Mouse (Mus musculus): ENCODE measurements at regions not wholly inside any gene's neighbourhood (a gene's known extent, or its start where the extent isn't known, plus 50 kb on each side); places are given as distances from the start of the nearest gene placed in this dataset.

- DNase-seq: no peak
Observed at GRCm38 (mm10) chr14:98937933-98938332, 56.2 kb downstream of the Rpl36a-ps1 start.

GRCm38 (mm10) chr14:98937373-98937772 lies 56.7 kb downstream of the Rpl36a-ps1 start:
- no peak for DNase-seq

GRCm38 (mm10) chr14:98933371-98933916 lies 60.7 kb downstream of the Rpl36a-ps1 start:
- no peak for DNase-seq

- no peak for DNase-seq
Observed at GRCm38 (mm10) chr14:98929276-98929675, 64.8 kb downstream of the Rpl36a-ps1 start.

- DNase-seq: no peak
Observed at GRCm38 (mm10) chr14:98908234-98908633, 85.9 kb downstream of the Rpl36a-ps1 start.

GRCm38 (mm10) chr14:98898876-98899275 lies 95.2 kb downstream of the Rpl36a-ps1 start:
- no peak for DNase-seq

- no peak for DNase-seq
Observed at GRCm38 (mm10) chr14:98897390-98897789, 96.7 kb downstream of the Rpl36a-ps1 start.

GRCm38 (mm10) chr14:98895933-98896332 lies 98.2 kb downstream of the Rpl36a-ps1 start:
- no peak for DNase-seq

- DNase-seq: no peak
Observed at GRCm38 (mm10) chr14:98892670-98893069, 101.4 kb downstream of the Rpl36a-ps1 start.

- no peak for DNase-seq
Observed at GRCm38 (mm10) chr14:98891252-98891947, 102.7 kb downstream of the Rpl36a-ps1 start.

- no peak for DNase-seq
Observed at GRCm38 (mm10) chr14:98887588-98887987, 106.5 kb downstream of the Rpl36a-ps1 start.

GRCm38 (mm10) chr14:98886982-98887381 lies 107.1 kb downstream of the Rpl36a-ps1 start:
- no peak for DNase-seq

GRCm38 (mm10) chr14:98882586-98882985 lies 111.5 kb downstream of the Rpl36a-ps1 start:
- DNase-seq: no peak

- no peak for DNase-seq
Observed at GRCm38 (mm10) chr14:98877956-98878355, 116.2 kb downstream of the Rpl36a-ps1 start.

- DNase-seq: no peak
Observed at GRCm38 (mm10) chr14:98873446-98873845, 120.7 kb downstream of the Rpl36a-ps1 start.

GRCm38 (mm10) chr14:98869888-98870287 lies 124.2 kb downstream of the Rpl36a-ps1 start:
- no peak for DNase-seq

GRCm38 (mm10) chr14:98866880-98867279 lies 127.2 kb downstream of the Rpl36a-ps1 start:
- DNase-seq: no peak

GRCm38 (mm10) chr14:98864001-98864400 lies 130.1 kb downstream of the Rpl36a-ps1 start:
- DNase-seq: no peak

- no peak for DNase-seq
Observed at GRCm38 (mm10) chr14:98863598-98863997, 130.5 kb downstream of the Rpl36a-ps1 start.

- DNase-seq: no peak
Observed at GRCm38 (mm10) chr14:98862095-98862735, 131.9 kb downstream of the Rpl36a-ps1 start.

GRCm38 (mm10) chr14:98858801-98859200 lies 135.3 kb downstream of the Rpl36a-ps1 start:
- DNase-seq: no peak

GRCm38 (mm10) chr14:98848500-98848899 lies 145.6 kb downstream of the Rpl36a-ps1 start:
- DNase-seq: no peak

- DNase-seq: no peak
Observed at GRCm38 (mm10) chr14:98844221-98844620, 149.9 kb downstream of the Rpl36a-ps1 start.

- no peak for DNase-seq
Observed at GRCm38 (mm10) chr14:98834316-98834715, 159.8 kb downstream of the Rpl36a-ps1 start.

Data from layer of hippocampus, postnatal 36 days (tissue).